Mouse (Mus musculus) inflammation-experienced regulatory T-cells, adult 16 weeks (primary cell): Measurements from ENCODE around the gene Tmem126a. TPM values are rescaled to one million over a fixed set of nuclear protein-coding genes. Genes with fewer than 3 reads are reported as not detected.

ENCODE experiments used
- polyA plus RNA-seq: library from polyadenylated mRNA; unstranded; fragments of 100-300 nt; shearing (Covaris generic); gene quantifications from one replicate; pipeline ENCODE4 v1.2.1, GENCODE M21; 2017

Gene Tmem126a
- polyA plus RNA-seq, result 82.0 TPM

GRCm38 (mm10) chr7:90456845-90457468 is at the start of gene Tmem126a:
Gene Tmem126a (minus strand): TSS chr7:90457229.

GRCm38 (mm10) chr7:90476313-90477245 is 19.6 kb upstream of the Tmem126a start, which contains the start of gene Dlg2:
Gene Dlg2 (plus strand): TSS chr7:90476672.

GRCm38 (mm10) chr7:90475793-90476312 is 18.8 kb upstream of the Tmem126a start, which contains the start of gene Tmem126b:
Gene Tmem126b (minus strand): TSS chr7:90476001.

GRCm38 (mm10) chr7:90442518-90443080 is 14.4 kb downstream of the Tmem126a start, which contains the start of gene Crebzf:
Gene Crebzf (plus strand): TSS chr7:90442729.

GRCm38 (mm10) chr7:90426020-90427001 is 30.7 kb downstream of the Tmem126a start, which contains the start of gene Ccdc89:
Gene Ccdc89 (plus strand): TSS chr7:90426577.

Other genes with a start within 250 kb of the Tmem126a start
- not detected for gene Ccdc83, start 191.5 kb downstream of the Tmem126a start, polyA plus RNA-seq
- gene Sytl2, start 155.0 kb downstream of the Tmem126a start, polyA plus RNA-seq, result 88.5 TPM
- gene Ccdc89, start 30.7 kb downstream of the Tmem126a start, polyA plus RNA-seq, result not detected
- 15.7 TPM for gene Crebzf, start 14.5 kb downstream of the Tmem126a start, polyA plus RNA-seq
- 42.9 TPM for gene Tmem126b, start 18.8 kb upstream of the Tmem126a start, polyA plus RNA-seq
- gene Dlg2, start 19.4 kb upstream of the Tmem126a start, polyA plus RNA-seq, result 0.34 TPM